Mouse (Mus musculus) small intestine, adult 10 weeks (tissue): ENCODE measurements around the gene Aldh9a1. TPM values are rescaled to one million over a fixed set of nuclear protein-coding genes. Genes with fewer than 3 reads are reported as not detected.

Experiments used
- polyA plus RNA-seq: library from polyadenylated mRNA; stranded (reverse); fragments of 350-450 nt; fragmentation: Illumina TruSeq; extraction: RNeasy Lipid Tissue Mini Kit (QIAGEN cat#74804); gene quantifications from one replicate; pipeline ENCODE4 v1.2.3, GENCODE M21; 2014; ENCODE audit warnings: low replicate concordance

The Aldh9a1 gene
- polyA plus RNA-seq, result 203 TPM

DNA sequence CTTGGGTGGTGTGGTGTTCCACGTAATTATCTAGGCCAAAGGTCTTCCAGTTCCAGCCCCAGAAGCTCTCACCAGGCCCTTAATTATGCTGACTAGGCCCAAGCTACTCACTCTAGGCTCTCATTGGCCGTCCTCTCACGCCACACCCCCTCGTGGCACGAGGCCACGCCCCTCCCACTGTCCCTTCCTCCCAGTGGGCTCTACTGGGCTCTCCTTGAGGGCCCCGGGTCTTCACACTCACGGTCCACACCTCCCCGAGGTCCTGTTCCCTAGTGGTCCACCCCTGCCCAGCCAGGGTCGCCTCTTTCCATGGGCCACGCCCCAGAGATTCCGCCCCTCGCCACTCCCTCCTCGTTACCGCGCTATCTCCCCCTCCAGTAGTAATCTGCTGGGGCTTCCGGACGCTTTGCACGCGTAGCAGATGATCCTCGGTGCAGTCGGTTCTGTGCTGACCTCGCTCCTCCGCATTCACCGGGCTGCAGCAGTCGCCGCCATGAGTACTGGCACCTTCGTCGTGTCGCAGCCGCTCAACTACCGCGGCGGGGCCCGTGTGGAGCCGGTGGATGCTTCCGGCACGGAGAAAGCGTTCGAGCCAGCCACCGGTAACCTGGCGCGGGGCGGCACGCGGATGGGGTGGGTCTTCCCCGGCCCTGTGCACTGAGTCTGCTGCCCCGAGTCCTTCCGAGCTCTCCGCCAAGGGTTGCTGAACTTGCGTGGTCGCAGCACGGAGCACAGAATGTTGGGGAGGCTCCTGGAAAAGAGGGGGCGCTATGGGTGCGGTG, at the start of gene Aldh9a1:
TSS of gene Aldh9a1 (plus strand) at position 177 of the 782 bp plus-strand sequence.

DNA sequence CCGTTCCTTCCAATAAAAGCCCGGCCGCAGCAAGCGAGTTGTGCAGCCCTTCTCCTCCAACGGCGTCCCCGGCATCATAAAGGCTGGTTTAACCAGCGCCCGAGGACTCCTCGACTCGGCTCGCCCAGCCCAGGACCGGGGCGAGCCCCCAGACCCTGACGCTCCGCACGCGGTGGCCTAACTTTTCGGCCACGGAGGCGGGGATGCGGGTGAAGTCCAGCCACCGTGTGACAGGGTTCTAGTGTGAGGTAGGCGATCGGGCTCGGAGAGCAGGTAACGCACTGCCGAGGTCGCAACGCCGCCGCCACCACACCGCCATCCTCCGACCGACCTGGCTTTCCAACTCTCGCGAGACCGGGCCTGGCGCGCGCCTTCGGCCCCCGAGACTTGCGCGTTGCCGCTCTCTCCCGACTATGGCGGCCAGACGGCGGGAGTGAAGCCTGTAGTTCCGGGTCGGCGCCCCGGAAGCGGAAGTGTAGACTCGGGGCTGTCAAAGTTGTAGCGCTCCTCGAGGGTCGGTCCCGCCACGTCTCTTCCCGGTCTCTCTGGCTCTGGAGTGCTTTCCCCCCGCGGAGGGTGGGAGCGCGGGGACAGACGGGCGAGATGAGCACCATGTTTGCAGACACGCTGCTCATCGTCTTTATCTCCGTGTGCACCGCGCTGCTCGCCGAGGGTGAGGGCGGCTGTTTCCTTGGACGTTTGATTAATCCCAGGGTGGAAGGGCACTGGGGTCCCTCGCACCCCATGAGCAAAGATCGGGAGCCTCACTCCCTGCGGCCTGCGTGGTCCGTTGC, 41.3 kb upstream of the Aldh9a1 start, which contains the start of gene Tmco1:
TSS of gene Tmco1 (plus strand) at position 118 of the 794 bp plus-strand sequence.

DNA sequence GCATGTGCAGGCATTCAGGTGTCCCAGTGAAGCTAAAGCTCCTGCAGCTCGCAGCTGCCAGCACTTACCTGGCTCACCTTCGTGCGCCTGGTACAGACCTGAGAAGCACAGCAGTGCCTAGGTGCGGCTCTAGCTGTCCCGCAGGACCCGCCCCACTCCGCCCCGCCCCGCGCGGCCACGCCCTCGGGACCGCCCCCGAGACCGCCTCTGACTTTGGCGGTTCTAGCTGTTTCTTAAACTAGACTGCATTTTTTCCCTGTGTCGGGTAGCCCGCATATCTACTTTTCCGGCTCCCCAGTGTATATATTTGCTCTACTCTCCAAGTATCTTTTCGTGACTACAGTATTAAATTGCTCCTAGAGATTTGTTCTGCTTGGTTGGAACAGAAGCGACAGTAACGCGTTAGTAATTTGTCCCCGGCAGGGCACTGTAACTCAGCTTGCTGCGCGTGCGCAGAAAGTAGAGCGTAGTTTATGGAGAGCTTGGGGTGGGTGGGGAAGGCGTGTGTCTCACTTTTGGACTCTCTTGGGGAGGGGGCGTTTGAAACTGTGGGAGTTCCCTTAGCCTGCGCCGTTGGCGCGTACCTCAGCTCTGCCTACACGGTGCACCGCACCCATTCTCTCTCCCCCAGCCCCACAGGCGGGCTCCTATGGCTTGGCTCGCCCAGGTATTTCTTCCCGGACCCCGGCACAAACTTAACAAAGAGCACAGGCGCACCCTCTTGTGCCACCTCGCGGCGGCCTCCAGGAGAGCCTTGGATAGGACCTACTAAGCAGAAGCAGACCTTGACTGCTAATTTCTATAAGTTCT, 44.1 kb downstream of the Aldh9a1 start, which contains the start of gene Mgst3:
TSS of gene Mgst3 (minus strand) at position 159 of the 810 bp plus-strand sequence.

Other genes with a start within 250 kb of the Aldh9a1 start
- gene Uck2, start 64.7 kb upstream of the Aldh9a1 start, polyA plus RNA-seq, result 17.4 TPM
- 394 TPM for gene Tmco1, start 41.6 kb upstream of the Aldh9a1 start, polyA plus RNA-seq
- gene Mgst3, start 43.9 kb downstream of the Aldh9a1 start, polyA plus RNA-seq, result 3.6 TPM
- gene Lrrc52, start 116.8 kb downstream of the Aldh9a1 start, polyA plus RNA-seq, result not detected
- not detected for gene Rxrg, start 248.4 kb downstream of the Aldh9a1 start, polyA plus RNA-seq